Mouse (Mus musculus): Measurements from ENCODE around the gene Sh3tc1.

The Sh3tc1 gene

DNA sequence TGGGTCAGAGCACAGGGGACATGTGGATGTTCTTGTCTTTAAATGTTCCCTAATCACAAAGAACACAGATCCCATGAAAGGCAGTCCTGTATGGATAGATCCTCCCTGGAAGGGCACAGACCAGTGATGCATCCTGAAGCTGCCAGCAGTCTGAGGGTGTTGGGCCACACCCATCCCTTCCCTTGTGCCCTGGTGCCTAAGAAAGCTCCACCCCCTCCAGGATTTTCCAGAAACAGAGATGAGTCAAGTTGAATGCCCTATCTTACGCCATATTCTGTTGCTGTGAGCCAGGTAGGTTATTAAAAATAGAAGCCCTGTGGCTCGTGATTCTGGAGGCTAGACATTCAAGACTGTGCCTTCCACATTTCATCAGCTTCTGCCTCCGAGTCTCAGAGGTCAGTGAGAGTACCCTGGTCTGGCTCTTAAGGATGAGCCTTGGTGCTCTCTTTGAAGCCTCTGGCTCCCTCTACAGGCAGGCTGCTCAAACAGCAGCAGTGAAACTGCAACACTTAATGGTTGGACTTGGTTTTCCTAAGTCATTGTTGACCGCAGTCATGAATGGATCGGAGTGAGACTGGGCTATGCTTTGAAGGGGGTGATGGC, 15.4 kb upstream of the Sh3tc1 start:
- DNase-seq (ENCODE audit: extremely low spot score, low read depth, low spot score): no peak

DNA sequence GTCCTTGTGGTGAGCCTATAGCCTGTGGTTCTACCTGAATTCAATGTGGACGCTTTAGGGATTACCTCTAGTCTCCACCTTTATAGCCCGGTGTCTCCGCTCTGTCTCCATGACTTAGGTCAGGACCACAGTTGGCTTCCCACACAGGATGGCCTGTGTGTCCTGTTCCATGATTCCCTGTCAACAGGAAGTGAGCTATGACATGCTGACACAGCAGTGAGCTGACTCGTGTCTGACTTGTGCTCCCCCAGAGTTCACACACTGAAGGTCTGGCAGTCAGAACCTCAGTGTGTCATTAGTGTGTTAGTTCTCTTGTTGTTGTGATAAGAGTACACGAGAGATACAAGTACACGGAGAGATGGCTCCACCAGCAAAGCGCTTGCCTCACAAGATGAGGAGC, 11.2 kb upstream of the Sh3tc1 start:
- DNase-seq (ENCODE audit: extremely low spot score, low read depth, low spot score): no peak

DNA sequence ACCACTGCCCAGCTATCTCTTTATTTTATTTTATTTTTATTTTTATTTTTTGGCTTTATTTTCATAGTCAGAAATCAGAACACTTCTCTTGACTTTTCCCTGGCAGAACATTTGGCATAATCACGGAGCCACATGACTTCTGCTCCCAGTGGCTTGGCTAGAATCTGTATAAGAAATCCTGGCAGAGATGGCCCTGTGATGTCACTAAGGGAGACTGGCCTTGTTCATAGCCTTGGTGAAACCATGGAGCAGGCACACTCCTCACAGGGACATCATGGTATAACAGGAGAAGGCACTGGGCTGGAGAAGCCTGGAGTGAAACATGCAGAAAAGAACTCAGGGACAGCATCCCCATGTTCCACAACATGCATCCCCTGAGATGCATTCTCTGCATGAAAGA, 10.2 kb upstream of the Sh3tc1 start:
- no peak for DNase-seq (ENCODE audit: extremely low spot score, low read depth, low spot score)

DNA sequence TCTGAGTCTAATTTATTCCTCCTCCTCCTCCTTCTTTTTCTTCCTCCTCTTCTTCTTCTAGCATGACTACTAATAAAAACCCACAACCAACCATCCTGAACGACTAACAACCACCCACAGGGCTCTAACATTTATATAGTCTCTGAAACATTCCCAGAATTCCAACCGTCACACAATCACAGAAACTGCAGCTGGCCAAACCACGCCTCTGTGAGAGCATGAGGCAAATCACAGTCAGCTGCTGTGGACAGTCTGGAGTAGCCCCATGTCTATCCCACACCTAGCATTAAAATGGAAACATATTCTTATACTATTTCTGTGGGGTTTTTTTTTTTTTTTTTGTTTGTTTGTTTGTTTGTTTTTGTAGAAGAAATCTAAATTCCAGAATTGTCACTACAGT, 9.6 kb upstream of the Sh3tc1 start:
- no peak for DNase-seq (ENCODE audit: extremely low spot score, low read depth, low spot score)

DNA sequence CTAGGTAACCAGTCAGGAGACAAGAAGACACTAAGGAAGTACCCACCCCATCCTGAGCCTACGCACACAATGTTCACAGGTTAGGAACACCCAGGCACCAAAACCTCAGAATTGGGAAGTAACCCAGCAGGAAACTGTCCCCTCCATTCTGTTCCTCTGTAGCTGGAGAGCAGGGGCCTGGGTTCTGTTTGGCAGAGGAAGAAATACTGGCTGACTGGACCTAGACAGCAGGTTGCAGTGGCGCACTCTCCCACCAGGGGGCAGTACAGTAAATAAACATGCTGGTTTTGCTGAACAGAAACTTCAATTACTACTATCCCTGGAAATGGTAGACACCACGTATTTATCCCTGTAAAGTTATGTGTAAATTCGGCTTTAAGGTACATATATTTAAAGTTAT, 7.1 kb upstream of the Sh3tc1 start:
- no peak for DNase-seq (ENCODE audit: extremely low spot score, low read depth, low spot score)

DNA sequence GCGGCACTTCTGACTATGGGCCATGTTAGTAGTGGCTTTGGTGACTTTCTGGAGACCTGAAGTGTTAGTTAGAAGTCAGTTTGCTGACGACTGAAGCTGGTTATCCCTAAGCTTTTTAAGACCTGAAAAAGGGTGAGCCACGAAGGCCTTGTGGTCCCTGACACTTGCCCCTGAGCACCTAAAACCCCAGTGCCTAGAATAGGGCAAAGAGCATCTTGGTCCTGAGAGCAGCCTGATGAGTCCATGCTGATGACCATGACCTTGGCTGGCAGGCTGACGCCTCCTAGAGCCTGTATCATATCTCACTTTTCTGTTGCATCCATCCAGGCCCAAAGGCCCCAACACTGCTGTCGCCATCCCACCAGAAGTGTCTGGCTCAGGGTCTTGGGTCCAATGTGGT, 5.6 kb upstream of the Sh3tc1 start:
- no peak for DNase-seq (ENCODE audit: extremely low spot score, low read depth, low spot score)

DNA sequence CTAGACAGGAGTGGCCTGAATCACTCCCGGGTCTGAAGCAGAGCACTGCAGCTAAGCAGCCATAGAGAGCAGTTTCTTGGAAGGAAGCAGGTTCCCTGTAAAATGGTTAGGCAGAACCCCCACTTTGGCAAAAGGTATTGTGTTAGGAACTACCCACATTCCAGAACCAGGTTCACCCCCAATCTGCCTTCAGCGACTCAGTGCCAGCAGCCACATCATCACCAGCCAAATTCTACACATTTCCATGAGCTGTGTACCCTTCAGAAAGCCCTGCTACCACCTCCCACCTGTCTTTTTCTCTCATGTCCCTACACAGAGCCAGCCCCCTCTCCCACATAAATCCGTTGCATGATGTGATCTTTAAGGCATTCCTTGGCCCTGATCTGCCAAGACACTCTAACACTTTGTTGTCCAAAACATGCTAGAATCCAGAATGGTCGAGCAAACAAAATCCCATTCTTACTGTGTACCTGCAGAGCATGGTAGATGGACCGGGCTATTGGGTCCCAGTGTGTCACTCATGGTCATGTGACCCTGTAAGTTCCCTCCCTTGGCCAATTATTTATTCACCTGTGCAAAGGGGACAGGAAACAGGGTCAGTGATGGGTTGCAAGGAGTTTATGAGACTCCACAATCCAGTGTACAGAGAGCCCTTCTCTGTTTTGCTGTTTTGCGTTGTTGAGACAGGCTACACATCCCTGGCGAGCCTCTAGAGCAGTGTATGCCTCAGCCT, 4.4 kb upstream of the Sh3tc1 start:
- no peak for DNase-seq (ENCODE audit: extremely low spot score, low read depth, low spot score)

DNA sequence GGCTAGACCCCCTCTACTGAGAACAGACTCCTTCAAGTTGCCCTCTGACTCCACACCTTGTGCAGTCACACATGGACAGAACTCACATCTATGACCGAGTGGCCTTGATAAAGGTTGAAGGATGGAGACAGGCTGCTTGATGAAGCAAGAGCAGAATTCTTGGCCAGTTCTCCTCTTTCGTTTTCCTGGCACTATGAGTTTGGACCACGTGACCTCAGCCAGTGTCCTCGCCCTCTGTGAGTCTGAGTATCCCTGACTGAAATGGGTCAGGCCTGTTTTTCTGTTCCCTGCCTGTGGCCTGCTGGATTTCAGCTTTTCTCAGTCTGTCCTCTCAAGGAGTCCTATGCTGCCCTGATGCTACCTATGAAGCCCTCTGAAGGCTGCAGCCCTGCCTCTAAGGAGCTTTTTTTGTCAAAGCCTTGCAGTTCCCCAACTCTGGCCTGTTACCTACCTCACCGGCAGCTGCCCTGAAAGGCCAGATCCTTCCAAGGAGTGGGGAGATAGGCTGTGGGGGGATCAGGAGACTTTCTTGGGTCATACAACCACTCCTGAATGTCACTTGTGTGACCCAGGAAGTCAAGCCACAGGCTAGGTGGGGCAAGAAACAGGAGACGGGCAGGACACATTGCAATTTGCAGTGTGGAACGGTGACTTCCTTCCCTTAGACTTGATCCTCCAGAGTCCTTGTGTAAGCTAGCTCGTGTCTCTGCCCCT, 3.6 kb upstream of the Sh3tc1 start:
- no peak for DNase-seq (ENCODE audit: extremely low spot score, low read depth, low spot score)

DNA sequence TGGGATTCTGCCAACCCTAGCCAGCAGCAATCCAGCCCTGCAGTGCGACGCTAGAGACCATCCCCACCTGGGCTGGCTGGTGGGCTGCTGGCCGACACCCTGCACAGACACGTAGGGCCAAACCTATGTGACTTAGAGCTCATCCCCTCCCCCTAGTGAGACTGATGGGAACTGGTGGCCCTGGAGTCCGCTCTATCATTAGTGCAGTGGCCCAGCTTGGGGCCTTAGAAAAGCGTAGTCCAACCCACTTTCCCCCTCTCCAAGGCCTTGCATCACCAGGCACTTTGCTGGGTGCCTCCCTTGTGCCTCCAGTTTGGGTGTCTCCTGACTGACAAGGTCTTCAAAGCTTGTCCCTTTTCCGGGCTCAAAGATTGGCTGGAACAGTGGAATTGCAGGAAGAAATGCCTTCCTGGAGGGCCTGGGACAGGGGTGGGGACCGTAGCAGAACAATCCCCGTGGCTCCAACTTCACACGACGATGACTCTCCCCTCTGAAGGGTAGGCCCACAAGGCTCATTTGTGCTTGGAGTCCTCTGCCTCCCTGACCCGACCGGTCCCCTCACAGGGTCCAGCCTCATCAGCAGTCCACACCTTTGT, 1.5 kb upstream of the Sh3tc1 start:
- DNase-seq (ENCODE audit: extremely low spot score, low read depth, low spot score): no peak

DNA sequence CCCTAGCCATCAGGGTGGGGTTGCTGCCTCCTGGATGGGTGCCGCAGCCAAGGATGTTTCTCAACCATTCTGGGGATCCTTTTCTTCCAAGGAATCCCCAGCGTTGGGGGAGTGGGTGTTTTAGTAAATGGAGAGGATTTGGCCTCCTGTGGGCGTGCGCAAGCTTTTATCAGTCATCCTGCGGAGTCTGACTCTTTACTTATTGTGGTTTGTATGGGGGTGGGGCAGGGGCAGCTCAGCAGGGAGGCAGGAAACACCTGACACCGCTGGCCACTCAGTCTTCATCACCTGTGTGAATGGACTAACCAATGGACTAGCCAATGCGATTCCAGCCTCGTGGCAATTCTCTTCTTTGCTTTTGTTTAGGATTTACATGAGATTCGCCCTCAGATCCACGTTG, 929 bp upstream of the Sh3tc1 start:
- no peak for DNase-seq (ENCODE audit: extremely low spot score, low read depth, low spot score)

DNA sequence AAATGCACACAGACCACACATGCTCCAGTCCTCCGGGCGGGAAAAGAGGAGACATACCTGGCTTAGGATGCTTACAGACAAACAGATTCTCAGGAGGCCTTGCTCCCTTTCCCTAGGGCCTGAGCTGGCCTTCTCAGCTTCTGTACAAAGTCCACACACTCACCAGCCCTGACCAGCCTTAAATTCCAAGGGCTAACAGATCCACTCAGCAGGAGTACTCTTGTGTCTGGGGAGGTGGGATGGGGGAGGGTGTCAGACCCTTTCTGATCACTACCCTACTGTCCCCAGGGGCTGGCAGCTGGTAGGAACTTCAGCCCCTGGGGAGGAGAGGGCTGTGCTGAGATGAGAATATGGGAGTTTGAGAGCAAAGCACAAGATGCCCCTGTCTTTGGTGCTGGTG, 782 bp downstream of the Sh3tc1 start:
- DNase-seq (ENCODE audit: extremely low spot score, low read depth, low spot score): no peak

DNA sequence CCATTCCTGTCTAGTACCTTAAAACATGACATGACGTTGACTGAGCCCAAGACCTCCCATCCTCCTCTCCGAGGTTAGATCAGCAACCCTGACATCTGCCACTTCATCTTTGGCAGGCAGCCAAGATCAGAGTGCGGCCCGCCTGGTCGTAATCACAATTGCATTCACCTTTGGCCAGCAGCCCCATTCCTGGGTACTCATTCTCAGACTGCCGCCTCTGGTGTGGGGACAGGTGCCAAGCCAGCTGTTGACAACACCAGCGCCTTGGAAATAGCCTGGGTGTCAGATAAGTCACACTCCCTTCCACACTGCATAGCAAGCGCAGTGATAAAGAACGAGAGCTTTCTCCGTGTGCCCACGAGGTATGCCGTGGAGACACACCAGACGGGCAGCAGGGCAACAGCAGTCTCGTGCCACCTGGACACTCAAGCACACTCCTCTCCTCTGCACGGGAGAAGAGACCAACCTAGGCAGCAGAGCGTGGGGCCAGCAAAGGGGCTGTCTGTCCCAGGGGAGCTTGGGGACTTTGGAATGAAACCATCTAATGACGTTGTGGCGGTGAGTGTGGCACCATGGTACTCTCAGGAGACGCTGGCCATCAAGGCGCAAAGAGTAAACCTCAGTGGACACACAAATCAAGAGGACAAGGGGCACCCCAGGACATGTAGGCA, 2.4 kb downstream of the Sh3tc1 start:
- DNase-seq (ENCODE audit: extremely low spot score, low read depth, low spot score): no peak

DNA sequence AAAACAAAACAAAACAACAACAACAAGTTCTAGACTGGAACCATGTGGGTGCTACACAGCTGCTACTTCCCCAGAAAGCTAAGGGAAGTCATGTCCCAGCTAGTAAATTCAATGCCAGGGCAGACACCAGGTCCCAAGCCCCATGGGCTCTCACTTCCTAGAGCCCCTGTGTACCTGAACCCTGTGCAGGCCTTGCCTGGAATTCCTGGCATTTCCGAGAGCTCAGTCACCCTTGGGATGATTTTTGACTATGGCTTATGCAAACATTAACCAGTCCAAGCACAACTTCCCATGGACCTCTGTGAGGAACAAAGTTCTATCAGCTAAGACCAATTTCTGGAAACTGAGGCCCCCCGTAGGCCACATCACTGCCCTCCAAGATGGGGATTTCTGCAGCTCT, 6.3 kb downstream of the Sh3tc1 start:
- DNase-seq (ENCODE audit: extremely low spot score, low read depth, low spot score): no peak

DNA sequence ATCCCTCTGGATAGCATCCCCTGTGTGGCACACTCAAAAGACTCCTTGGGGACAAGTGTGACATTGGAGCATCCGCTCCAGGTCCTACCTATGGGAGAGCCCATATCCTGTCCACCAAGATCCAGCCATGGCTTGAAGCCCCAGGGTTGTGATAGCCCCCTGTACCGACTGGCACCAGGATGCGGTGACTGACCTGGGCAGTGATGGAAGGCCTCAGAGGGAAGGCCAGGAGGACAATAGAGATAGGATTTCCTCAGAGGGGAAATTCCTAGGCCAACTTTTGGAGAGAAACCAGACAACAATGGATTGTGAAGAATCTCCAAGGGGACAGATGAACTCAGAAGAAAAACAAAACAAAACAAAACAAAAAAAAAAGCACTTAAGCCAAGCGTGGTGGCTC, 8.8 kb downstream of the Sh3tc1 start:
- no peak for DNase-seq (ENCODE audit: extremely low spot score, low read depth, low spot score)

DNA sequence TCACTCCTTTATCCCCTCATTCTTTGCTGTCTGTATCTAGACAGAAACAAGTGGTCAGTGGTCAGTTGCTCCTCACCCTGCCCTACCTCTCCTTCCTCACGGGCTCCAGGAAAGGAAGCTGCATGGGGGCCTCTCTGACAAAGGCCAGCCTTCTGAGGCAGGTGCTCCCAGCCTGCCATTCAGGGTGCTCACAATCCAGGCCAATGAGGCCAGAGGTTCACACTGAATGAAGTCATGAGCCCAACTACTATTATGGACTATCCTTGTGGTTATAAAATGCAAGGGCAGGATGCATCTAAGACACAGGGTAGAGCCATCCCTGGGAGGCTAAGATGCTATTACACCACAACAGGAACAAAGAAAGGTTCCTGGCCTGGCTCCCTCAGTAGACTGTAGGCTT, 9.2 kb downstream of the Sh3tc1 start:
- DNase-seq (ENCODE audit: extremely low spot score, low read depth, low spot score): no peak

DNA sequence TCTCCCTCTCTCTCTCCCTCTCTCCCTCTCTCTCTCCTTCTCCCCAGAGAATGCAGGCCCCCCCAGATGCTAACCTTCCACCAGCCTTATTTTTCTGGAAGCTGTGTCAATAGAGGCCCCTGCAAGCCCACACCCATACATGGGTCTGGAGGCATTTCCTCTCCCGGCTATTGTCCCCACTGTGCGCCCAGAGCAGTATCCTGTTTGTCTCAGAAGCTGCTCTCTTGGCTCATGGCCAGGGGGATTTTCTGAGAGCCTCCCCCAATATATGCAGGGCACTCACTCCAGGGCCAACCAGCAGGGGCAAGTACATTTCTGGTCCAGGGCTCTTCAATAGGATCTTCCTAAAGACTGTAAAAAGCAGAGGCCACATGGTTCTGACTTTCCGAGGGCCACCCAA, 9.9 kb downstream of the Sh3tc1 start:
- DNase-seq (ENCODE audit: extremely low spot score, low read depth, low spot score): no peak

DNA sequence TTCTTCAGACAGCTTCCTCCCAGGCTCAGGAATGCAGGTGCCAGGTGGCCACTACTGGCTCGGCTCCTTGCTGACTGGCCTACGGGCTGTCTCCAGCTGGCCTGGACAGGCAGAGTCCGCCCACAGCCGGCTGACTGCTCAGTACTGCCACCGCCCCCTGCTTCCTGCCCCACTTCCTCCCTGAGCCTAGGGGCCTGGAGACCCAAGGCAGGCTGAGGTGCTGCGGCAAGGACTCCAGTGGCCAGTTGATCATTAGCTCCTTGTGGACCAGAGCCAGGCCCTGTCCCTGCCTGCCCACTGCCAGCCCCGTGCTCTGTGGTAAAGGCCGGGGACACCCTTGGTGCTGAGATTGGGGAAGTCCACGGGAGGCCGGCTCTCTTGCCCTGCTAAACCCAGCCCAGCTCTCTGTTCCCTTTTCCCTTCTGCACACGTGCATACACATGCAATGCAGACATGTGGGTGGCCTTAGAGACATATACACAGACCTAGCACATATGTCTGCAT, 10.8 kb downstream of the Sh3tc1 start:
- DNase-seq (ENCODE audit: extremely low spot score, low read depth, low spot score): no peak

DNA sequence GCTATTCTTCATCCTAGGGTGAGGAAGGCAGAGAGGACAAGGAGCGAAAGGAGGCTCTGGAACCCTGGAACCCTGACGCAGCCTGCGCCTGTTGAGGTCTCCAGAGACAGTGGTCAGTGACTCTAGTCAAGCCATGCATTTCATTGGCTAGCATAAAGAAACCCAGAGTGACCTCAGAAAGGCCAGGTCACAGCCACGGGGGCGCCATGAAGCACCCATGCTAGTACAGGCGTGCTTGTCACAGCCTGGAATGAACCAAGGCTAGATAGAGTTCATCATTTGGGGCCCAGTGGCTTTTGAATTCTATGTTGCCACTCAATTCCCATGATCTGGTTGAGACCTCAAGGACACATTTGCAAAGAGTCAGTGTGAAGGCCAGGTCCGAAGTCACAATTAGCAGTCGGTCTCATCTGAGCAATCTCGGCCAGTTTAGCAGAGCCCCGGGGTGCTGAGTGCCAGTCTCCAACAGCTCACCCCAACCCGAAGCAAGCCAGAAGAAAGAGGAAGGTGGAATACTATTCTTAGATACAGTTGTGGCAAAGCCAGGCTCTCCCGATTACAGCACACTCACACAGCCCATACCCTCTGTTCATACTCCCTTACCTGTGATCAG, 11.3 kb downstream of the Sh3tc1 start:
- DNase-seq (ENCODE audit: extremely low spot score, low read depth, low spot score): no peak

DNA sequence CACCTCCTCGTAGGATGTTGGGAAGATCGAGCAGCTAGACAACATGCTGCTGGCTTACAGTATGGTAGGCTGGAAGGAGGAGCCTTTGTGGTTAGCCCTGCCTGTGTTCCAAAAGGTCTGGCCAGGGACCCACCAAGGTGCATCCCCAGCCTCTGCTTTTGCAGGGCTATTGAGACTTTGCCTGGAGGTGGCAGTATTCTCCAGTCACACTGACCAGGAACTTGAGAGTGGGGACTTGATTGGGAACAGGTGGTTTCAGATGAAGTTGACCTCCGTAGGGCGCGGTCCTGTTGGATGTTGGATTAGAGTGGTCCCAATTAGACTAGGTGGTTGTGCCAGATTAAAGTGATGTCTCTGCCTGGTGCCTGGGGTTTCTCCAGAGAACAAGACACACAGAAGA, 12.3 kb downstream of the Sh3tc1 start:
- DNase-seq (ENCODE audit: extremely low spot score, low read depth, low spot score): no peak

DNA sequence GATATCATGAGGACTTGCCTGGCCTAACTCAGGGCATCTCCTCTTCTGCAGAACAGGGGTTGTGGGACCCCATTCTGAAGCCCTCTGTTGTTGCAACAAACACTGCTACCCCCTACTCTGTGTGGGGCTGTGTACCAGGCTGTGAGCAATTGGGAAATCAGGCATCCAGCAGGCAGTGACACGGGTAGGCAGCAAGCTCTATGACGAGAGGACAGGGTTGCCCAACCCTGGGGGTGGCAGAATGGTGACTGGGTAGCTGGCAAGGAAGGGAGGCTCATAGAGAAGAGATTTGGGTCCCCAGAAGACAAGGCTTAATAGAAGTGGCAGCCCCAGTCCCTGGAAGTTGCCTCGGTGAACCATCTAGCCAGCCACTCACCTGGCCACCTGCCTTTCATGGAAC, 13.9 kb downstream of the Sh3tc1 start:
- DNase-seq (ENCODE audit: extremely low spot score, low read depth, low spot score): no peak

DNA sequence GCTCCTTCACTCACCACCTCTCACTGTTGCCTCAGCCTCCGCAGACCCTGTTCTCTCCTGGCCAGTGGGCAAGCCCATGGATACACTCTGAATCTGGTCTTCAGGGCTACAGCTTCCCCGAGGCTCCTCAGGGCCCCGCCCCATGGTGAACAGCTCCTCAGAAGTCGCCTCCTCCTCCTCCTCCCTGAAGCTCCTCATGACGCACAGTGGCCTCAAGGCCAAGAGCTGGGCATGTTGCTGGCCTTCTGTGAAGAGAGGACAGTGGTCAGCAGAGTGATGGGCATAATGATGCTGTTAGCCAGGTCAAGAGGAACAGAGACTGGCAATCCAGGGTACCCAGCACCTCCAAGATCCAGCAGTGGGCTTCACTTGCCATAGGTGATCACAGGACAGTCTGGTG, 15.9 kb downstream of the Sh3tc1 start:
- DNase-seq (ENCODE audit: extremely low spot score, low read depth, low spot score): no peak

Data from hindlimb bud, embryonic 11.5 days (tissue).